Mouse (Mus musculus) CH12.LX (cell line): ENCODE results near the gene Sell.

Experiments
- CHD1 ChIP-seq: IDR thresholded peaks from 2 replicates; pipeline ENCODE4 v1.6.1; 2012; ENCODE audit warnings: low read depth, low read length, improper control_type of control experiment, inconsistent platforms
- CTCF ChIP-seq, 2 experiments: IDR thresholded peaks in 1 of 2; conservative IDR thresholded peaks in 1 of 2; 2 replicates each; pipeline ENCODE4 v1.5.1; 2011 to 2012; ENCODE audit warnings: low read depth in 2 of 2, low read length in 2 of 2, improper control_type of control experiment in 1 of 2, inconsistent platforms in 1 of 2, mild to moderate bottlenecking in 1 of 2, moderate library complexity in 1 of 2
- ELF1 ChIP-seq: IDR thresholded peaks from 2 replicates; pipeline ENCODE4 v1.6.1; 2014; ENCODE audit warnings: low read depth, mild to moderate bottlenecking, inconsistent platforms, low read length, improper control_type of control experiment
- GABPA ChIP-seq: IDR thresholded peaks from 2 replicates; pipeline ENCODE4 v1.6.1; 2012; ENCODE audit warnings: low read depth, low read length, improper control_type of control experiment, inconsistent platforms; ENCODE audit not compliant: insufficient replicate concordance
- JUND ChIP-seq: conservative IDR thresholded peaks from 2 replicates; pipeline ENCODE4 v1.6.1; 2011; ENCODE audit warnings: low read depth, low read length, improper control_type of control experiment
- POLR2A ChIP-seq: IDR thresholded peaks from 2 replicates; pipeline ENCODE4 v1.6.1; 2011; ENCODE audit warnings: low read depth, mild to moderate bottlenecking, improper control_type of control experiment, low read length
- UBTF ChIP-seq: IDR thresholded peaks from 2 replicates; pipeline ENCODE4 v1.6.1; 2012; ENCODE audit warnings: low read depth, mild to moderate bottlenecking, inconsistent platforms, low read length, improper control_type of control experiment, moderate library complexity
- ZNF384 ChIP-seq: IDR thresholded peaks from 2 replicates; pipeline ENCODE4 v1.6.1; 2012; ENCODE audit warnings: low read depth, low read length, improper control_type of control experiment, inconsistent platforms

- TF ChIP-seq GABPA (no peak), ELF1 (no peak), CTCF (conservative IDR thresholded peaks at IDR 0.05 in 1 of 2, IDR thresholded peaks at IDR 0.05 in 1 of 2; ENCODE audit: low read depth in 2 of 2, low read length in 2 of 2) (no peak), POLR2A (no peak), UBTF (no peak), ZNF384 (no peak), CHD1 (no peak), JUND (no peak)
Observed at GRCm38 (mm10) chr1:164120777-164121158, 59.0 kb downstream of the Sell start.
